Mouse (Mus musculus) erythroblast, embryonic 14.5 days (primary cell): ENCODE measurements at regions not wholly inside any gene's neighbourhood (a gene's known extent, or its start where the extent isn't known, plus 50 kb on each side); places are given as distances from the start of the nearest gene placed in this dataset.

Experiments
- H3K27me3 ChIP-seq: 2 replicates; pipeline ENCODE4 v1.6.1; 2012; ENCODE audit warnings: inconsistent platforms; ENCODE audit not compliant: control insufficient read depth
- H3K36me3 ChIP-seq: 2 replicates; pipeline ENCODE4 v1.6.1; 2012; ENCODE audit warnings: mild to moderate bottlenecking, inconsistent platforms; ENCODE audit not compliant: control insufficient read depth
- H3K4me1 ChIP-seq: 2 replicates; pipeline ENCODE4 v1.6.1; 2012; ENCODE audit warnings: inconsistent platforms; ENCODE audit not compliant: control insufficient read depth
- H3K4me3 ChIP-seq: replicated peaks from 2 replicates; pipeline ENCODE3; 2012; ENCODE audit warnings: moderate library complexity, mild to moderate bottlenecking, inconsistent platforms
- H3K9me3 ChIP-seq: 2 replicates; pipeline ENCODE4 v1.6.1; 2012; ENCODE audit warnings: low read length, inconsistent platforms, mixed read lengths; ENCODE audit not compliant: control insufficient read depth
- GATA1 ChIP-seq: IDR thresholded peaks from 2 replicates; pipeline ENCODE4 v1.6.1; 2012; ENCODE audit warnings: low read length, inconsistent platforms, mixed read lengths
- TAL1 ChIP-seq: IDR thresholded peaks from 3 replicates; pipeline ENCODE4 v1.6.1; 2012; ENCODE audit warnings: low read length, inconsistent platforms, mixed read lengths

GRCm38 (mm10) chr3:19747361-19747760, 118.9 kb upstream of the 1700064H15Rik start:
- Histone ChIP-seq H3K36me3 (no peaks in the 10 kb centered on the region), H3K27me3 (no peaks in the 10 kb centered on the region), H3K4me3 (no peak overlapping the region), H3K4me1 (no peaks in the 10 kb centered on the region), H3K9me3 (peaks cover 2% of the 10 kb centered on the region; the same call in 1 of the 2 replicates)
- TF ChIP-seq GATA1: no peak
- TF ChIP-seq TAL1: no peak

- no peak for TF ChIP-seq TAL1
- TF ChIP-seq GATA1: no peak
- Histone ChIP-seq H3K27me3 (no peaks in the 10 kb centered on the region), H3K4me1 (no peaks in the 10 kb centered on the region), H3K4me3 (no peak overlapping the region), H3K9me3 (peaks cover 2% of the 10 kb centered on the region; the same call in 1 of the 2 replicates), H3K36me3 (no peaks in the 10 kb centered on the region)
Measured at GRCm38 (mm10) chr3:19751946-19752345, 123.5 kb upstream of the 1700064H15Rik start.

GRCm38 (mm10) chr3:19754011-19754410, 125.5 kb upstream of the 1700064H15Rik start:
- H3K4me3 ChIP-seq: no peak overlapping the region
- no peaks in the 10 kb centered on the region for H3K9me3 ChIP-seq
- H3K36me3 ChIP-seq: no peaks in the 10 kb centered on the region
- TF ChIP-seq GATA1 (no peak), TAL1 (no peak)
- H3K27me3 ChIP-seq: no peaks in the 10 kb centered on the region
- no peaks in the 10 kb centered on the region for H3K4me1 ChIP-seq

GRCm38 (mm10) chr3:19754636-19755035, 126.2 kb upstream of the 1700064H15Rik start:
- no peaks in the 10 kb centered on the region for H3K4me1 ChIP-seq
- TF ChIP-seq GATA1 (no peak), TAL1 (no peak)
- no peaks in the 10 kb centered on the region for H3K36me3 ChIP-seq
- no peaks in the 10 kb centered on the region for H3K27me3 ChIP-seq
- H3K9me3 ChIP-seq: no peaks in the 10 kb centered on the region
- H3K4me3 ChIP-seq: no peak overlapping the region

GRCm38 (mm10) chr3:19755136-19755535, 126.7 kb upstream of the 1700064H15Rik start:
- Histone ChIP-seq H3K4me1 (no peaks in the 10 kb centered on the region), H3K36me3 (no peaks in the 10 kb centered on the region), H3K27me3 (no peaks in the 10 kb centered on the region), H3K9me3 (no peaks in the 10 kb centered on the region), H3K4me3 (no peak overlapping the region)
- TF ChIP-seq GATA1 (no peak), TAL1 (no peak)

GRCm38 (mm10) chr3:19798543-19799106, 158.2 kb upstream of the Cp start:
- Histone ChIP-seq H3K4me1 (no peaks in the 10 kb centered on the region), H3K4me3 (no peak overlapping the region), H3K27me3 (no peaks in the 10 kb centered on the region), H3K36me3 (no peaks in the 10 kb centered on the region), H3K9me3 (no peaks in the 10 kb centered on the region)
- TF ChIP-seq TAL1 (no peak), GATA1 (no peak)

- H3K36me3 ChIP-seq: no peaks in the 10 kb centered on the region
- H3K4me1 ChIP-seq: no peaks in the 10 kb centered on the region
- TF ChIP-seq TAL1: no peak
- no peaks in the 10 kb centered on the region for H3K27me3 ChIP-seq
- no peak overlapping the region for H3K4me3 ChIP-seq
- H3K9me3 ChIP-seq: no peaks in the 10 kb centered on the region
Measured at GRCm38 (mm10) chr3:19810034-19810433, 146.8 kb upstream of the Cp start.

- H3K36me3 ChIP-seq: no peaks in the 10 kb centered on the region
- TF ChIP-seq GATA1 (no peak), TAL1 (no peak)
- H3K27me3 ChIP-seq: no peaks in the 10 kb centered on the region
- no peaks in the 10 kb centered on the region for H3K9me3 ChIP-seq
- H3K4me3 ChIP-seq: no peak overlapping the region
- H3K4me1 ChIP-seq: no peaks in the 10 kb centered on the region
Measured at GRCm38 (mm10) chr3:19824904-19825303, 131.9 kb upstream of the Cp start.

GRCm38 (mm10) chr3:19828518-19829246, 128.2 kb upstream of the Cp start:
- TF ChIP-seq GATA1 (no peak), TAL1 (no peak)

More at GRCm38 (mm10) chr3:19828518-19829246, 128.2 kb upstream of the Cp start:
- no peaks in the 10 kb centered on the region for H3K36me3 ChIP-seq
- H3K9me3 ChIP-seq: no peaks in the 10 kb centered on the region
- no peaks in the 10 kb centered on the region for H3K4me1 ChIP-seq
- H3K4me3 ChIP-seq: no peak overlapping the region
- no peaks in the 10 kb centered on the region for H3K27me3 ChIP-seq
